Mouse (Mus musculus): ENCODE measurements around the gene Shroom1.

The Shroom1 gene

GRCm38 (mm10) chr11:53510351-53510750 lies 53.3 kb downstream of the Shroom1 start:
- DNase-seq (ENCODE audit: low spot score), result no peak

- DNase-seq (ENCODE audit: low spot score), result no peak
Measured at GRCm38 (mm10) chr11:53516775-53517627, 60.0 kb downstream of the Shroom1 start.
